Mouse (Mus musculus): ENCODE data around the gene Mefv. TPM values are rescaled to one million over a fixed set of nuclear protein-coding genes. Genes with fewer than 3 reads are reported as not detected.
A peak's percentile ranks its signal among the peaks of the same experiment; 100 is the strongest.

The Mefv gene
- polyA plus RNA-seq (2014; fragmentation: Nextera tagmentation; extraction: Ambion mirVana) = not detected in 2 replicates

- no peak for DNase-seq (ENCODE audit: low spot score, missing footprints)
- Histone ChIP-seq H3K27ac (ENCODE audit: low read depth, low read length) (no peak within 1 kb of the TSS), H3K9me3 (ENCODE audit: control insufficient read depth, low read length) (no peaks in the 10 kb centered on the region), H3K9ac (ENCODE audit: low read length) (no peak within 1 kb of the TSS), H3K4me3 (ENCODE audit: low read depth, low read length) (no peak within 1 kb of the TSS), H3K36me3 (ENCODE audit: control insufficient read depth, insufficient read depth, low read length) (no peaks in the 10 kb centered on the region), H3K4me1 (ENCODE audit: control insufficient read depth, insufficient read depth, low read length) (no peaks in the 10 kb centered on the region), H3K27me3 (ENCODE audit: control insufficient read depth, insufficient read depth, low read length) (no peaks in the 10 kb centered on the region), H3K4me2 (no peak within 1 kb of the TSS)
- 88% methylated on average over 6 of the region's 6 CpGs for WGBS
- no peak for ATAC-seq (ENCODE audit: low FRiP score)
Observed at GRCm38 (mm10) chr16:3717980-3718379, at the start of gene Mefv. Gene Mefv (minus strand): TSS chr16:3718097.

- 100% methylated on average over 3 of the region's 3 CpGs for whole genome bisulfite sequencing
- no peak for ATAC-seq (ENCODE audit: low FRiP score)
- H3K4me2 ChIP-seq = no peak overlapping the region
- no peaks in the 10 kb centered on the region for H3K27me3 ChIP-seq (ENCODE audit: control insufficient read depth, insufficient read depth, low read length)
- peaks cover 40% of the 10 kb centered on the region for H3K36me3 ChIP-seq (ENCODE audit: control insufficient read depth, insufficient read depth, low read length)
- peaks cover 11% of the 10 kb centered on the region for H3K9me3 ChIP-seq (ENCODE audit: control insufficient read depth, low read length)
- DNase-seq (ENCODE audit: low spot score, missing footprints) = peak; percentile 71
- H3K4me3 ChIP-seq (ENCODE audit: low read depth, low read length) = no peak overlapping the region
- H3K27ac ChIP-seq (ENCODE audit: low read depth, low read length) = no peak overlapping the region
- peaks cover 14% of the 10 kb centered on the region for H3K4me1 ChIP-seq (ENCODE audit: control insufficient read depth, insufficient read depth, low read length)
- no peak overlapping the region for H3K9ac ChIP-seq (ENCODE audit: low read length)
Observed at GRCm38 (mm10) chr16:3748976-3749375, 31.1 kb upstream of the Mefv start.

- Histone ChIP-seq H3K4me1 (ENCODE audit: control insufficient read depth, insufficient read depth, low read length) (peaks cover 17% of the 10 kb centered on the region), H3K4me2 (peak overlapping the region; percentile 92), H3K27me3 (ENCODE audit: control insufficient read depth, insufficient read depth, low read length) (no peaks in the 10 kb centered on the region), H3K27ac (ENCODE audit: low read depth, low read length) (no peak overlapping the region), H3K36me3 (ENCODE audit: control insufficient read depth, insufficient read depth, low read length) (peaks cover 34% of the 10 kb centered on the region), H3K9ac (ENCODE audit: low read length) (peak overlapping the region; percentile 20; the same call in 1 of the 2 replicates), H3K4me3 (ENCODE audit: low read depth, low read length) (peak overlapping the region; percentile 10; the same call in 1 of the 2 replicates), H3K9me3 (ENCODE audit: control insufficient read depth, low read length) (peaks cover 11% of the 10 kb centered on the region)
- peak; percentile 67 for DNase-seq (ENCODE audit: low spot score, missing footprints)
- ATAC-seq (ENCODE audit: low FRiP score) = no peak
- 83% methylated on average over 4 of the region's 4 CpGs for WGBS
Observed at GRCm38 (mm10) chr16:3745656-3746055, 27.8 kb upstream of the Mefv start.

- peaks cover 17% of the 10 kb centered on the region for H3K4me1 ChIP-seq (ENCODE audit: control insufficient read depth, insufficient read depth, low read length)
- no peaks in the 10 kb centered on the region for H3K27me3 ChIP-seq (ENCODE audit: control insufficient read depth, insufficient read depth, low read length)
- no peak for DNase-seq (ENCODE audit: low spot score, missing footprints)
- peak overlapping the region; percentile 86 for H3K9ac ChIP-seq (ENCODE audit: low read length)
- H3K27ac ChIP-seq (ENCODE audit: low read depth, low read length) = peak overlapping the region; percentile 57
- H3K4me3 ChIP-seq (ENCODE audit: low read depth, low read length) = peak overlapping the region; percentile 82
- peak overlapping the region; percentile 92 for H3K4me2 ChIP-seq
- WGBS = 1% methylated on average over 32 of the region's 32 CpGs
- peak; percentile 68 for ATAC-seq (ENCODE audit: low FRiP score)
- peaks cover 23% of the 10 kb centered on the region for H3K36me3 ChIP-seq (ENCODE audit: control insufficient read depth, insufficient read depth, low read length)
- H3K9me3 ChIP-seq (ENCODE audit: control insufficient read depth, low read length) = peaks cover 8% of the 10 kb centered on the region
Observed at GRCm38 (mm10) chr16:3744186-3744700, 26.3 kb upstream of the Mefv start.

GRCm38 (mm10) chr16:3743503-3744185, 25.7 kb upstream of the Mefv start, which contains the start of gene Zfp263:
Gene Zfp263 (plus strand): TSS chr16:3744093.
- Histone ChIP-seq H3K4me1 (ENCODE audit: control insufficient read depth, insufficient read depth, low read length) (peaks cover 17% of the 10 kb centered on the region), H3K4me3 (ENCODE audit: low read depth, low read length) (peak within 1 kb of the TSS; percentile 82), H3K36me3 (ENCODE audit: control insufficient read depth, insufficient read depth, low read length) (peaks cover 17% of the 10 kb centered on the region), H3K27ac (ENCODE audit: low read depth, low read length) (peak within 1 kb of the TSS; percentile 61), H3K9me3 (ENCODE audit: control insufficient read depth, low read length) (peaks cover 3% of the 10 kb centered on the region; the same call in 1 of the 2 replicates), H3K9ac (ENCODE audit: low read length) (peak within 1 kb of the TSS; percentile 86), H3K27me3 (ENCODE audit: control insufficient read depth, insufficient read depth, low read length) (no peaks in the 10 kb centered on the region), H3K4me2 (peak within 1 kb of the TSS; percentile 92)
- WGBS = under 1% methylated on average over 42 of the region's 42 CpGs
- DNase-seq (ENCODE audit: low spot score, missing footprints) (peak; percentile 100), ATAC-seq (ENCODE audit: low FRiP score) (peak; percentile 98)

GRCm38 (mm10) chr16:3742466-3742865, 24.6 kb upstream of the Mefv start:
- no peak overlapping the region for H3K4me3 ChIP-seq (ENCODE audit: low read depth, low read length)
- DNase-seq (ENCODE audit: low spot score, missing footprints) = no peak
- ATAC-seq (ENCODE audit: low FRiP score) = no peak
- no peak overlapping the region for H3K4me2 ChIP-seq
- 95% methylated on average over 6 of the region's 6 CpGs for WGBS
- H3K27ac ChIP-seq (ENCODE audit: low read depth, low read length) = no peak overlapping the region
- H3K9ac ChIP-seq (ENCODE audit: low read length) = no peak overlapping the region
- H3K4me1 ChIP-seq (ENCODE audit: control insufficient read depth, insufficient read depth, low read length) = peaks cover 17% of the 10 kb centered on the region
- H3K36me3 ChIP-seq (ENCODE audit: control insufficient read depth, insufficient read depth, low read length) = peaks cover 8% of the 10 kb centered on the region; the same call in 1 of the 2 replicates
- no peaks in the 10 kb centered on the region for H3K9me3 ChIP-seq (ENCODE audit: control insufficient read depth, low read length)
- no peaks in the 10 kb centered on the region for H3K27me3 ChIP-seq (ENCODE audit: control insufficient read depth, insufficient read depth, low read length)

GRCm38 (mm10) chr16:3733198-3733732, 15.4 kb upstream of the Mefv start:
- ATAC-seq (ENCODE audit: low FRiP score) = no peak
- no peak overlapping the region for H3K4me2 ChIP-seq
- WGBS = 90% methylated on average over 1 of the region's 1 CpGs
- no peak overlapping the region for H3K9ac ChIP-seq (ENCODE audit: low read length)
- no peaks in the 10 kb centered on the region for H3K36me3 ChIP-seq (ENCODE audit: control insufficient read depth, insufficient read depth, low read length)
- no peak overlapping the region for H3K27ac ChIP-seq (ENCODE audit: low read depth, low read length)
- H3K4me1 ChIP-seq (ENCODE audit: control insufficient read depth, insufficient read depth, low read length) = no peaks in the 10 kb centered on the region
- no peaks in the 10 kb centered on the region for H3K27me3 ChIP-seq (ENCODE audit: control insufficient read depth, insufficient read depth, low read length)
- H3K4me3 ChIP-seq (ENCODE audit: low read depth, low read length) = no peak overlapping the region
- H3K9me3 ChIP-seq (ENCODE audit: control insufficient read depth, low read length) = no peaks in the 10 kb centered on the region
- no peak for DNase-seq (ENCODE audit: low spot score, missing footprints)

GRCm38 (mm10) chr16:3732612-3733011, 14.7 kb upstream of the Mefv start:
- Histone ChIP-seq H3K9me3 (ENCODE audit: control insufficient read depth, low read length) (no peaks in the 10 kb centered on the region), H3K4me2 (no peak overlapping the region), H3K27me3 (ENCODE audit: control insufficient read depth, insufficient read depth, low read length) (no peaks in the 10 kb centered on the region), H3K36me3 (ENCODE audit: control insufficient read depth, insufficient read depth, low read length) (no peaks in the 10 kb centered on the region), H3K9ac (ENCODE audit: low read length) (no peak overlapping the region), H3K4me3 (ENCODE audit: low read depth, low read length) (no peak overlapping the region), H3K4me1 (ENCODE audit: control insufficient read depth, insufficient read depth, low read length) (no peaks in the 10 kb centered on the region), H3K27ac (ENCODE audit: low read depth, low read length) (no peak overlapping the region)
- WGBS = 87% methylated on average over 4 of the region's 4 CpGs
- ATAC-seq (ENCODE audit: low FRiP score) (no peak), DNase-seq (ENCODE audit: low spot score, missing footprints) (no peak)

Measured in midbrain, embryonic 11.5 days (tissue).